Mouse (Mus musculus): ENCODE data around the gene Esd.

Gene Esd

GRCm38 (mm10) chr14:74794931-74795330 is 62.8 kb downstream of the Esd start:
- no peak for DNase-seq (ENCODE audit: low read depth)

- DNase-seq (ENCODE audit: low read depth) = no peak
Measured at GRCm38 (mm10) chr14:74797386-74798062, 65.4 kb downstream of the Esd start.

- DNase-seq (ENCODE audit: low read depth) = no peak
Measured at GRCm38 (mm10) chr14:74798063-74798890, 66.2 kb downstream of the Esd start.
